Mouse (Mus musculus): ENCODE measurements at regions not wholly inside any gene's neighbourhood (a gene's known extent, or its start where the extent isn't known, plus 50 kb on each side); places are given as distances from the start of the nearest gene placed in this dataset.

DNA sequence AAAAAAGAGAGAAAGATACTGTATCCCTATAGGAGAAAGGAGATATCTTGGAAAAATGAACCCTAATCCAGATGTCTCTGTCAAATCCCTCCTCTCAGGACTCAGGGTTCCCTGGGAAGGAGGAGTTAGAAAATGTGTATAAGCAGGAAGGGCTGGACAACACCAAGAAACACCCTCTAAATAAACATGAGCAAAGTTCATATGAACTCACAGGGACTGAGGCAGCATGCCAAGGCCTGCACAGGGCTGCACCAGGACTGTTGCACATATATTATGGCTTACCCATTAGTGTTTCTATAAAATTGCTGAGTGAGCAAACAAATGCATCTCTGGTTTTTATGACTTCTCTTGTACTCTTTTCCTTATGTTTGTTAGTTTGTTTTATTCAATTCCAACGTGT, 508.5 kb upstream of the Fam174a start:
- Histone ChIP-seq H3K4me1 (no peaks in the 10 kb centered on the region), H3K27me3 (replicated peaks) (no peaks in the 10 kb centered on the region), H3K4me3 (replicated peaks) (no peak overlapping the region), H3K9ac (replicated peaks) (no peak overlapping the region), H3K27ac (replicated peaks) (no peak overlapping the region), H3K9me3 (replicated peaks) (no peaks in the 10 kb centered on the region), H3K4me2 (no peak overlapping the region), H3K36me3 (no peaks in the 10 kb centered on the region)
- 79% methylated on average over 1 of the region's 1 CpGs for WGBS
- no peak for ATAC-seq (ENCODE audit: low FRiP score)

GRCm38 (mm10) chr1:94827628-94828027, 485.8 kb upstream of the Fam174a start:
- Histone ChIP-seq H3K4me3 (replicated peaks) (no peak overlapping the region), H3K9me3 (replicated peaks) (no peaks in the 10 kb centered on the region), H3K27me3 (replicated peaks) (no peaks in the 10 kb centered on the region), H3K4me1 (no peaks in the 10 kb centered on the region), H3K36me3 (no peaks in the 10 kb centered on the region), H3K4me2 (no peak overlapping the region), H3K27ac (replicated peaks) (no peak overlapping the region), H3K9ac (replicated peaks) (no peak overlapping the region)
- no peak for ATAC-seq (ENCODE audit: low FRiP score)

DNA sequence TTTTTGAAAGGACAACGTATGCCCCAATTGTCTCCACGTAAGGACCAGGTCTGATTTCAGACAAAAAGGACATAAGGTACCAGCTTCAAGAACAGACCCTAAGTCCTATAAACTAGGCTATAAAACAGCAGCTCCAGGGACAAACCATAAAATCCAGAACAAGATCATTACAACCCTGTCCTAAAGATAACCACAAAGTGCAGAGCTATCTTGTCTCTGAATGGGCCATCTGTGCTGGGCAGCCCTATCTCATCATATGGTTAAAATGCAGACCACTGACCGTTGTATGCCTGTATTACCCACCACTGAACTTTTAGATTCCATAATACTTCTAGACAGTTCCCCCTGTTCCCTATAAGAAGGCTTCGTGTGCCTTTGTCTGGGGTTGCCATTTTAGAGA, 477.4 kb upstream of the Fam174a start:
- Histone ChIP-seq H3K4me1 (no peaks in the 10 kb centered on the region), H3K36me3 (no peaks in the 10 kb centered on the region), H3K27me3 (replicated peaks) (no peaks in the 10 kb centered on the region), H3K4me2 (no peak overlapping the region), H3K9me3 (replicated peaks) (no peaks in the 10 kb centered on the region), H3K27ac (replicated peaks) (no peak overlapping the region), H3K9ac (replicated peaks) (no peak overlapping the region), H3K4me3 (replicated peaks) (no peak overlapping the region)
- 71% methylated on average over 4 of the region's 4 CpGs for WGBS
- no peak for ATAC-seq (ENCODE audit: low FRiP score)

- WGBS, result 85% methylated on average over 1 of the region's 1 CpGs
- Histone ChIP-seq H3K9ac (replicated peaks) (no peak overlapping the region), H3K9me3 (replicated peaks) (no peaks in the 10 kb centered on the region), H3K27ac (replicated peaks) (no peak overlapping the region), H3K4me1 (no peaks in the 10 kb centered on the region), H3K4me2 (no peak overlapping the region), H3K36me3 (no peaks in the 10 kb centered on the region), H3K4me3 (replicated peaks) (no peak overlapping the region), H3K27me3 (replicated peaks) (no peaks in the 10 kb centered on the region)
- no peak for ATAC-seq (ENCODE audit: low FRiP score)
Observed at GRCm38 (mm10) chr1:94851522-94851921, 461.9 kb upstream of the Fam174a start.

DNA sequence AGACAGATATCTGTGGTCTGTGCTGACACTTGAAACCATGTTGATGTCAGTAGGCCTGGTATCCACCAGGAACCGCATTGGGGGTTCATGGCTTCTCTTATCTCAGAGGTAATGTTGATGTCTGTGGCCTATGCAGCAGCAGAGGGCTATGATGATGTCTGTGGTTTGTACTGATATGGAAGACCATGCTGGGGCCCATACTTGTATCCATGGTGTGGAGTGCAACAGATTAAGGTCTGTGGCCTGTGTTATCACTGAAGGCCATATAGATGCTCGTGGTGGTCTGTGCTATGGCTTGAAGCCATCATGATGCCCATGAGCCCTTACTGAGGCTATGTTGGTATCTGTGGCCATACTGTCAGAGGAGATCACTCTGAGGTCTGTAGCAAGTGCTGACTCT, 455.0 kb upstream of the Fam174a start:
- H3K9me3 ChIP-seq (replicated peaks), result no peaks in the 10 kb centered on the region
- no peaks in the 10 kb centered on the region for H3K27me3 ChIP-seq (replicated peaks)
- H3K4me1 ChIP-seq, result no peaks in the 10 kb centered on the region
- WGBS, result 96% methylated on average over 2 of the region's 2 CpGs
- no peak overlapping the region for H3K4me2 ChIP-seq
- no peak overlapping the region for H3K9ac ChIP-seq (replicated peaks)
- no peaks in the 10 kb centered on the region for H3K36me3 ChIP-seq
- no peak overlapping the region for H3K27ac ChIP-seq (replicated peaks)
- ATAC-seq (ENCODE audit: low FRiP score), result no peak
- H3K4me3 ChIP-seq (replicated peaks), result no peak overlapping the region

GRCm38 (mm10) chr1:94868872-94869271, 444.6 kb upstream of the Fam174a start:
- Histone ChIP-seq H3K4me3 (replicated peaks) (no peak overlapping the region), H3K36me3 (no peaks in the 10 kb centered on the region), H3K9ac (replicated peaks) (no peak overlapping the region), H3K27me3 (replicated peaks) (no peaks in the 10 kb centered on the region), H3K9me3 (replicated peaks) (no peaks in the 10 kb centered on the region), H3K4me1 (no peaks in the 10 kb centered on the region), H3K4me2 (no peak overlapping the region), H3K27ac (replicated peaks) (no peak overlapping the region)
- ATAC-seq (ENCODE audit: low FRiP score), result no peak

GRCm38 (mm10) chr1:94880553-94880952, 432.9 kb upstream of the Fam174a start:
- Histone ChIP-seq H3K27me3 (replicated peaks) (no peaks in the 10 kb centered on the region), H3K4me1 (no peaks in the 10 kb centered on the region), H3K9me3 (replicated peaks) (no peaks in the 10 kb centered on the region), H3K9ac (replicated peaks) (no peak overlapping the region), H3K27ac (replicated peaks) (no peak overlapping the region), H3K36me3 (no peaks in the 10 kb centered on the region), H3K4me3 (replicated peaks) (no peak overlapping the region), H3K4me2 (no peak overlapping the region)
- no peak for ATAC-seq (ENCODE audit: low FRiP score)
- WGBS, result 95% methylated on average over 1 of the region's 1 CpGs

DNA sequence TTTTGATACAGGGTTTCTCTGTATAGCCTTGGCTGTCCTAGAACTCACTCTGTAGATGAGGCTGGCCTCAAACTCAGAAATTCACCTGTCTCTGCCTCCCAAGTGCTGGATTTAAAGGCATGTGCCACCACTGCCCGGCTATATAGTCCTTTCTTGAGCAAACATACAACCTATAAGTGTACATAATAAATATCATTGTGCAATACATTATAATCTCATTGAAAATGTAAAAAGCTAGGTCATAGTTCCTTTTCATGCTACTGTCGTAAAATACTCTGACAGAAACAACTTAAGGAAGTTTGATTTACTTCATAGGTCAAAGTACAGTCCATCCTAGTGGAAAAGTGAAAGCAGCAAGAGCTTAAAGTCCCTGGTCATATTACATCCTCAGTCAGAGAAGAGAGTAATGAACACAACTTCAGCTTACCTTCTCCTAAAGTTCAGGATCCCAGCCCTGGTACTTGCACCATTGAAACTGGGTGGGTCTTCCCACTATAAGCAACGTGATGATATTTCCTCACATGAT, 408.4 kb upstream of the Fam174a start:
- no peaks in the 10 kb centered on the region for H3K4me1 ChIP-seq
- ATAC-seq (ENCODE audit: low FRiP score), result no peak
- no peaks in the 10 kb centered on the region for H3K27me3 ChIP-seq (replicated peaks)
- H3K36me3 ChIP-seq, result no peaks in the 10 kb centered on the region
- no peak overlapping the region for H3K9ac ChIP-seq (replicated peaks)
- H3K27ac ChIP-seq (replicated peaks), result no peak overlapping the region
- H3K4me3 ChIP-seq (replicated peaks), result no peak overlapping the region
- no peak overlapping the region for H3K4me2 ChIP-seq
- no peaks in the 10 kb centered on the region for H3K9me3 ChIP-seq (replicated peaks)
- 84% methylated on average over 3 of the region's 3 CpGs for WGBS

DNA sequence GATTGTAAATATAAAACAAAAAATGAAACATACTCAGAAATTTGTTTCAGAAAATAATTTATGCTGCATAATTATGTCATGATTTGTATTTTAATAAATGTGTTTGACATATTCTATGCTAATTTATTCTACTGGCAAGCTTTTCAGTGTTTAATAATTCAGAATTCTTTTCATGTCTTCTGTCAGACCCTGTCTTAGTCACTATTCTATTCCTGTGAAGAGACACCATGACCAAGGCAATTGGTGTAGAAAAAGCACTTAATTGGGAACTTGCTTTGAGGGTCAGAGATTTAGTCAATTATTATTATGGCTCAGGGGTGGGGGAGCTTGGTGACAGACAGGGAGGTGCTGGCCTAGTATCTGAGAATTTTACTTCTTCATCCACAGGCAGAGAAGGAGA, 402.6 kb upstream of the Fam174a start:
- no peaks in the 10 kb centered on the region for H3K4me1 ChIP-seq
- H3K4me2 ChIP-seq, result no peak overlapping the region
- no peak overlapping the region for H3K4me3 ChIP-seq (replicated peaks)
- no peak overlapping the region for H3K9ac ChIP-seq (replicated peaks)
- H3K27me3 ChIP-seq (replicated peaks), result no peaks in the 10 kb centered on the region
- ATAC-seq (ENCODE audit: low FRiP score), result no peak
- H3K27ac ChIP-seq (replicated peaks), result no peak overlapping the region
- no peaks in the 10 kb centered on the region for H3K36me3 ChIP-seq
- H3K9me3 ChIP-seq (replicated peaks), result no peaks in the 10 kb centered on the region
